Mouse (Mus musculus) cortical plate, adult 2 months (tissue): ENCODE results near the gene Spred3.
A peak's percentile ranks its signal among the peaks of the same experiment; 100 is the strongest.

Source experiments
- CTCF ChIP-seq: fragments of 200-500 bp; IDR thresholded peaks from 2 replicates; pipeline ENCODE4 v1.5.1; 2011; ENCODE audit warnings: mild to moderate bottlenecking, control low read depth, low read length; ENCODE audit not compliant: insufficient read depth; ENCODE audit errors: extremely low read depth
- POLR2A ChIP-seq: fragments of 200-500 bp; IDR thresholded peaks from 2 replicates; pipeline ENCODE4 v1.6.1; 2011; ENCODE audit warnings: mild to moderate bottlenecking, low read length, control low read depth; ENCODE audit not compliant: insufficient read depth; ENCODE audit errors: extremely low read depth

GRCm38 (mm10) chr7:29169231-29170065, 763 bp downstream of the Spred3 start:
- 0 out of 2 replicates have a peak, but pooled peaks have one; percentile 21 for TF ChIP-seq POLR2A
- TF ChIP-seq CTCF = no peak
